Mouse (Mus musculus) forebrain, embryonic 11.5 days (tissue): ENCODE results near the gene Ly6g5c. TPM values are rescaled to one million over a fixed set of nuclear protein-coding genes. Genes with fewer than 3 reads are reported as not detected.

Experiments used
- ATAC-seq: fragments of 200-750 bp; cut with Nextera tagmentation; replicated peaks from 2 replicates; pipeline ENCODE4 v1.8.0; 2017; ENCODE audit warnings: moderate TSS enrichment; ENCODE audit not compliant: low FRiP score
- DNase-seq: peaks from one replicate; pipeline ENCODE4 v3.0.0-alpha.2; 2017; ENCODE audit warnings: low spot score
- H3K27ac ChIP-seq: fragments of 300-500 bp; sonication (generic); 2 replicates; pipeline ENCODE4 v1.5.1; 2014; ENCODE audit warnings: low read depth, low read length
- H3K27me3 ChIP-seq: fragments of 300-500 bp; sonication (generic); 2 replicates; pipeline ENCODE4 v1.6.1; 2014; ENCODE audit warnings: mild to moderate bottlenecking, low read length, mixed read lengths; ENCODE audit not compliant: control insufficient read depth, insufficient read depth
- H3K36me3 ChIP-seq: fragments of 300-500 bp; sonication (generic); 2 replicates; pipeline ENCODE4 v1.6.1; 2014; ENCODE audit warnings: mild to moderate bottlenecking, low read length, moderate library complexity, mixed read lengths; ENCODE audit not compliant: control insufficient read depth, insufficient read depth
- H3K4me1 ChIP-seq: fragments of 300-500 bp; sonication (generic); replicated peaks from 2 replicates; pipeline ENCODE4 v1.6.1; 2014; ENCODE audit warnings: low read length, mixed read lengths; ENCODE audit not compliant: control insufficient read depth, insufficient read depth
- H3K4me2 ChIP-seq: fragments of 300-500 bp; sonication (generic); 2 replicates; pipeline ENCODE4 v1.6.1; 2014; ENCODE audit warnings: low read depth, mild to moderate bottlenecking, low read length, moderate library complexity, mixed read lengths; ENCODE audit not compliant: severe bottlenecking
- H3K4me3 ChIP-seq: fragments of 300-500 bp; sonication (generic); 2 replicates; pipeline ENCODE4 v1.5.1; 2014; ENCODE audit warnings: low read depth, low read length
- H3K9ac ChIP-seq: fragments of 300-500 bp; sonication (generic); 2 replicates; pipeline ENCODE4 v1.6.1; 2014; ENCODE audit warnings: low read length
- H3K9me3 ChIP-seq: fragments of 300-500 bp; sonication (generic); 2 replicates; pipeline ENCODE4 v1.6.1; 2016; ENCODE audit warnings: low read length, mixed read lengths; ENCODE audit not compliant: control insufficient read depth
- WGBS: fragments of 180-500 bp; shearing (Covaris S2); extraction: QIAGEN DNeasy Blood & Tissue Kit; methylation state at CpG from one replicate; pipeline ENCODE4 v1.1.7; 2014; 5-methylcytosine and 5-hydroxymethylcytosine counted together
- polyA plus RNA-seq: library from polyadenylated mRNA; unstranded; fragments of >200 nt; fragmentation: Nextera tagmentation; extraction: Ambion mirVana; gene quantifications from 2 replicates; pipeline ENCODE4 v1.2.1, GENCODE M21; 2014

Gene Ly6g5c
- polyA plus RNA-seq, 1 experiment from 2014 or later, result not detected

GRCm38 (mm10) chr17:35077285-35077684, 30.8 kb upstream of the Ly6g5c start:
- Histone ChIP-seq H3K4me3 (no peak overlapping the region), H3K27ac (no peak overlapping the region), H3K4me1 (peaks cover 11% of the 10 kb centered on the region; the same call in 1 of the 2 replicates), H3K36me3 (no peaks in the 10 kb centered on the region), H3K9me3 (no peaks in the 10 kb centered on the region), H3K9ac (peak overlapping the region; percentile 45), H3K4me2 (peak overlapping the region; percentile 41), H3K27me3 (no peaks in the 10 kb centered on the region)
- WGBS, result 54% methylated on average over 2 of the region's 2 CpGs
- DNase-seq (no peak), ATAC-seq (no peak)

- Histone ChIP-seq H3K27me3 (no peaks in the 10 kb centered on the region), H3K4me2 (peak within 1 kb of the TSS; percentile 41), H3K36me3 (no peaks in the 10 kb centered on the region), H3K27ac (no peak within 1 kb of the TSS), H3K4me3 (no peak within 1 kb of the TSS), H3K9ac (peak within 1 kb of the TSS; percentile 45), H3K4me1 (peaks cover 11% of the 10 kb centered on the region; the same call in 1 of the 2 replicates), H3K9me3 (no peaks in the 10 kb centered on the region)
- DNase-seq (no peak), ATAC-seq (0 out of 2 replicates have a peak, but pooled peaks have one; percentile 51)
- WGBS, result 8% methylated on average over 14 of the region's 14 CpGs
These were observed 30.3 kb upstream of the Ly6g5c start, which contains the start of gene Ly6g6d for GRCm38 (mm10) chr17:35077786-35078233. Gene Ly6g6d (minus strand): TSS chr17:35078065.

- ATAC-seq, result no peak
- no peak for DNase-seq
These were observed 28.3 kb upstream of the Ly6g5c start for GRCm38 (mm10) chr17:35079778-35080177.

GRCm38 (mm10) chr17:35080248-35080647, 27.8 kb upstream of the Ly6g5c start:
- no peak for ATAC-seq
- H3K4me2 ChIP-seq, result no peak overlapping the region
- WGBS, result 66% methylated on average over 6 of the region's 6 CpGs

More at GRCm38 (mm10) chr17:35079778-35080177, 28.3 kb upstream of the Ly6g5c start:
- H3K4me1 ChIP-seq, result peaks cover 11% of the 10 kb centered on the region; the same call in 1 of the 2 replicates
- H3K4me3 ChIP-seq, result no peak overlapping the region
- H3K9me3 ChIP-seq, result no peaks in the 10 kb centered on the region
- H3K27ac ChIP-seq, result no peak overlapping the region
- no peaks in the 10 kb centered on the region for H3K36me3 ChIP-seq
- WGBS, result 71% methylated on average over 9 of the region's 9 CpGs
- H3K4me2 ChIP-seq, result no peak overlapping the region
- H3K27me3 ChIP-seq, result no peaks in the 10 kb centered on the region
- H3K9ac ChIP-seq, result no peak overlapping the region

GRCm38 (mm10) chr17:35080710-35081109, 27.4 kb upstream of the Ly6g5c start:
- DNase-seq, result no peak
- 74% methylated on average over 4 of the region's 4 CpGs for WGBS
- H3K4me2 ChIP-seq, result no peak overlapping the region
- H3K9me3 ChIP-seq, result no peaks in the 10 kb centered on the region
- H3K9ac ChIP-seq, result no peak overlapping the region
- no peak for ATAC-seq
- H3K4me1 ChIP-seq, result peaks cover 11% of the 10 kb centered on the region; the same call in 1 of the 2 replicates
- no peaks in the 10 kb centered on the region for H3K36me3 ChIP-seq
- H3K4me3 ChIP-seq, result no peak overlapping the region
- no peaks in the 10 kb centered on the region for H3K27me3 ChIP-seq
- H3K27ac ChIP-seq, result no peak overlapping the region

More at GRCm38 (mm10) chr17:35080248-35080647, 27.8 kb upstream of the Ly6g5c start:
- DNase-seq, result no peak
- Histone ChIP-seq H3K36me3 (no peaks in the 10 kb centered on the region), H3K4me1 (peaks cover 11% of the 10 kb centered on the region; the same call in 1 of the 2 replicates), H3K9ac (no peak overlapping the region), H3K27ac (no peak overlapping the region), H3K27me3 (no peaks in the 10 kb centered on the region), H3K4me3 (no peak overlapping the region), H3K9me3 (no peaks in the 10 kb centered on the region)

GRCm38 (mm10) chr17:35082841-35083576, 25.1 kb upstream of the Ly6g5c start:
- DNase-seq, result no peak
- Histone ChIP-seq H3K4me1 (no peaks in the 10 kb centered on the region), H3K4me3 (no peak overlapping the region)

GRCm38 (mm10) chr17:35083929-35084497, 24.1 kb upstream of the Ly6g5c start:
- WGBS, result 90% methylated on average over 3 of the region's 3 CpGs

More at GRCm38 (mm10) chr17:35082841-35083576, 25.1 kb upstream of the Ly6g5c start:
- no peaks in the 10 kb centered on the region for H3K36me3 ChIP-seq
- no peaks in the 10 kb centered on the region for H3K27me3 ChIP-seq
- ATAC-seq, result no peak
- H3K4me2 ChIP-seq, result no peak overlapping the region
- no peak overlapping the region for H3K27ac ChIP-seq
- H3K9me3 ChIP-seq, result no peaks in the 10 kb centered on the region
- WGBS, result 86% methylated on average over 16 of the region's 16 CpGs
- no peak overlapping the region for H3K9ac ChIP-seq

GRCm38 (mm10) chr17:35085208-35085865, 22.7 kb upstream of the Ly6g5c start, which contains the start of gene Ly6g6f:
Gene Ly6g6f (minus strand): TSS chr17:35085610.
- H3K4me1 ChIP-seq, result peaks cover 5% of the 10 kb centered on the region; the same call in 1 of the 2 replicates
- H3K9ac ChIP-seq, result no peak within 1 kb of the TSS
- DNase-seq (no peak), ATAC-seq (no peak)
- no peak within 1 kb of the TSS for H3K4me3 ChIP-seq
- no peak within 1 kb of the TSS for H3K4me2 ChIP-seq
- no peaks in the 10 kb centered on the region for H3K27me3 ChIP-seq
- 81% methylated on average over 7 of the region's 7 CpGs for WGBS
- H3K27ac ChIP-seq, result no peak within 1 kb of the TSS
- H3K9me3 ChIP-seq, result no peaks in the 10 kb centered on the region
- H3K36me3 ChIP-seq, result no peaks in the 10 kb centered on the region

More at GRCm38 (mm10) chr17:35083929-35084497, 24.1 kb upstream of the Ly6g5c start:
- Histone ChIP-seq H3K9ac (no peak overlapping the region), H3K4me2 (no peak overlapping the region), H3K27me3 (no peaks in the 10 kb centered on the region), H3K27ac (no peak overlapping the region), H3K4me3 (no peak overlapping the region), H3K36me3 (no peaks in the 10 kb centered on the region), H3K4me1 (no peaks in the 10 kb centered on the region), H3K9me3 (no peaks in the 10 kb centered on the region)
- ATAC-seq, result no peak
- no peak for DNase-seq
